Mouse (Mus musculus): ENCODE measurements around the gene Tm9sf3. TPM values are rescaled to one million over a fixed set of nuclear protein-coding genes. Genes with fewer than 3 reads are reported as not detected.
A peak's percentile ranks its signal among the peaks of the same experiment; 100 is the strongest.

Tm9sf3 gene
- total and polyA plus RNA-seq, 2 experiments from 2014 or later, result 63.2 to 128 TPM

DNA sequence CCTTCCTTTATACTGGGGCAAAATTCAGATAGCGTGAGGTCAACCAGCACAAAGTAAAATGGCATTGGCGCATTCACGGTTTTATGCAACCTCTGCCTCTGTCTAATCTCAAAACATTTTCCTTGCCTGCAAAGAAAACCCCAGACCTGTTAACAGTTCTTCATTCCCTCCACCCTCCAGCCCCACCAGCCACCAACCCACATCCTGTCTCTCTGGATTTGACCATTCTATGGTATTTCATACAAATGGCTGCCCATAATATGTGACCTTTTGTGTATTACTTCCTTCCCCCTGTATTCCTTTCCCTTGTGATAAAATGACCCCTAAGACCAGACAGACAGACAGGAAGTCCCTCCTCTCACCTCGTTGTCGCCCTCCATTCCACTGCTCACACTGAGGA is 18.9 kb upstream of the Tm9sf3 start:
- H3K27me3 ChIP-seq (ENCODE audit: insufficient read depth, low read length), result no peaks in the 10 kb centered on the region
- no peaks in the 10 kb centered on the region for H3K9me3 ChIP-seq (ENCODE audit: low read length)
- no peak for ATAC-seq (ENCODE audit: low FRiP score)
- H3K9ac ChIP-seq (replicated peaks; ENCODE audit: low read length, poor library complexity, severe bottlenecking), result no peak overlapping the region
- no peaks in the 10 kb centered on the region for H3K36me3 ChIP-seq (ENCODE audit: insufficient read depth, low read length)
- DNase-seq (ENCODE audit: low spot score), result no peak
- H3K27ac ChIP-seq (ENCODE audit: low read depth, low read length), result no peak overlapping the region
- no peak for TF ChIP-seq CTCF (IDR thresholded peaks at IDR 0.05)
- no peak overlapping the region for H3K4me3 ChIP-seq (ENCODE audit: low read depth, low read length)
- H3K4me1 ChIP-seq (ENCODE audit: insufficient read depth, low read length), result no peaks in the 10 kb centered on the region
- WGBS, result 90% methylated on average over 5 of the region's 5 CpGs
- H3K4me2 ChIP-seq (ENCODE audit: low read depth, low read length, poor library complexity, severe bottlenecking), result peak overlapping the region; percentile 5; the same call in 1 of the 2 replicates

DNA sequence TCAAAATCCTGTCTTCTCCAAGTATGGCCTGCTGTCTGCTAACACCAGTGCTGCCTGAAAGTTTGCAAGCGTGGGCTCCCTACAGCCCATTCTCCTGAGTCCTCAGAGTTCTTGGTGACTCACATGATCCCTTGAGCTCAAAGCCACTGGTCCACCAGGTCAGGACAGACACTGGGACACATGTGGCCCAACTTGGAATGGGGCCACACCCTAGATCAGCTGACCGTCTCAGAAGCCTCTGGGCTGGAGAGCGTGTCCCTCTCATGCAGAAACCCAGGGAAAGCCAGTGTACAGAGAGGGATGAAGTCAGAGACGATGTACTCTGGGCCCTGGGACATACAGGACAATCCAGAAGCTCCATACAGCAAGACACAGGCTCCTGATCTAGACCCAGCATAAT is 18.4 kb upstream of the Tm9sf3 start:
- no peaks in the 10 kb centered on the region for H3K36me3 ChIP-seq (ENCODE audit: insufficient read depth, low read length)
- WGBS, result 86% methylated on average over 4 of the region's 4 CpGs
- no peak for DNase-seq (ENCODE audit: low spot score)

DNA sequence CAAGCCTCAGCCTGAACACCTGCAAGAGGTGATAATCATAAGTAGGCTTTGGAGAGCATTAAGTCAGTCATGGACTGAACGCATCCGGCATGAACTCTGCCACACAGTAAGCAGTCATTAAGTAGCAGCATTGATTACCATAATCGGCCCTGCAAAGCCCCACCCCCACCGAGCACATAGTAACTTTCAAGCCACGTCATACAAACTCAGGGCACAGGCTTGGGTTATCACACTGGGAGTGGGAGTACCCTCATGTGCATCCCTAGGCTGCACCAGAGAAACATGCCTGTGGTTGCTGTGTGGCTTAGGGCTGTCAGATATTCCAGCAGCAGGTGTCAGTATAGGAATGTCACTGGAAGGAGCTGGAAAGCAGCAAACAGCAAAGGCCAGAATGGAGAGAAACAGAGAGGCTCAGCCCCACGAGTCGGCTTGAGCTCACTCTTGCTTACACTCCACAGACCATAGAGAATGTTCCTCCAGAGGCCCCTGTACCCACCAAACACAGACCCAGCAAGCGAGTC is 16.0 kb upstream of the Tm9sf3 start:
- ATAC-seq (ENCODE audit: low FRiP score) (no peak), DNase-seq (ENCODE audit: low spot score) (no peak)
- WGBS, result 58% methylated on average over 8 of the region's 8 CpGs

More for the DNA sequence above, 18.4 kb upstream of the Tm9sf3 start:
- no peaks in the 10 kb centered on the region for H3K9me3 ChIP-seq (ENCODE audit: low read length)
- no peak overlapping the region for H3K27ac ChIP-seq (ENCODE audit: low read depth, low read length)
- ATAC-seq (ENCODE audit: low FRiP score), result no peak
- H3K4me2 ChIP-seq (ENCODE audit: low read depth, low read length, poor library complexity, severe bottlenecking), result no peak overlapping the region
- no peak overlapping the region for H3K9ac ChIP-seq (replicated peaks; ENCODE audit: low read length, poor library complexity, severe bottlenecking)
- no peaks in the 10 kb centered on the region for H3K27me3 ChIP-seq (ENCODE audit: insufficient read depth, low read length)
- no peak overlapping the region for H3K4me3 ChIP-seq (ENCODE audit: low read depth, low read length)
- H3K4me1 ChIP-seq (ENCODE audit: insufficient read depth, low read length), result no peaks in the 10 kb centered on the region
- no peak for TF ChIP-seq CTCF (IDR thresholded peaks at IDR 0.05)

DNA sequence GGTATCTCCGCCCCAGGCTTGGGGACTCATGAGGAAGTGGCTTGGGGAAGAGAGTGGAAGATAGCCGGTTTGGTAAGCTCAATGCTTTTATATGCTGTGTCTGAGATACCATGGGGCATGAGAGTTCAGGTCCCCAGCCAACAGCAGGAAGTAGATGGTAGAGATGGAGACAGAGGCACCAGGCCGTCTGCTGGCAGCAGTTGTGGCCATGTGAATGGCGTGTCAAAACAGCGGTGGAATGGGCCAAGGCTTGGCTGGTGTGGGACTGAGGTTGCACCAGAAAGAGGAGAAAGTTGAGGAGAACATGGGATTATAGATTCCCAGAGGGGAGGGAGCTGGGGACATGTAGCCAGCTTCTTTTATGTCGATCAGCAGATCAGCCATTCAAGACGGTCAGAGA is 14.8 kb upstream of the Tm9sf3 start:
- Histone ChIP-seq H3K9me3 (ENCODE audit: low read length) (no peaks in the 10 kb centered on the region), H3K4me1 (ENCODE audit: insufficient read depth, low read length) (no peaks in the 10 kb centered on the region), H3K27me3 (ENCODE audit: insufficient read depth, low read length) (no peaks in the 10 kb centered on the region), H3K4me2 (ENCODE audit: low read depth, low read length, poor library complexity, severe bottlenecking) (no peak overlapping the region), H3K27ac (ENCODE audit: low read depth, low read length) (no peak overlapping the region), H3K36me3 (ENCODE audit: insufficient read depth, low read length) (no peaks in the 10 kb centered on the region), H3K4me3 (ENCODE audit: low read depth, low read length) (no peak overlapping the region), H3K9ac (replicated peaks; ENCODE audit: low read length, poor library complexity, severe bottlenecking) (no peak overlapping the region)
- 85% methylated on average over 7 of the region's 7 CpGs for WGBS
- TF ChIP-seq CTCF (IDR thresholded peaks at IDR 0.05), result no peak
- ATAC-seq (ENCODE audit: low FRiP score) (no peak), DNase-seq (ENCODE audit: low spot score) (no peak)

More for the DNA sequence above, 16.0 kb upstream of the Tm9sf3 start:
- H3K9ac ChIP-seq (replicated peaks; ENCODE audit: low read length, poor library complexity, severe bottlenecking), result no peak overlapping the region
- H3K27me3 ChIP-seq (ENCODE audit: insufficient read depth, low read length), result no peaks in the 10 kb centered on the region
- no peaks in the 10 kb centered on the region for H3K36me3 ChIP-seq (ENCODE audit: insufficient read depth, low read length)
- H3K27ac ChIP-seq (ENCODE audit: low read depth, low read length), result no peak overlapping the region
- no peak overlapping the region for H3K4me3 ChIP-seq (ENCODE audit: low read depth, low read length)
- H3K4me2 ChIP-seq (ENCODE audit: low read depth, low read length, poor library complexity, severe bottlenecking), result no peak overlapping the region
- no peaks in the 10 kb centered on the region for H3K4me1 ChIP-seq (ENCODE audit: insufficient read depth, low read length)
- TF ChIP-seq CTCF (IDR thresholded peaks at IDR 0.05), result peak; percentile 51
- H3K9me3 ChIP-seq (ENCODE audit: low read length), result no peaks in the 10 kb centered on the region

DNA sequence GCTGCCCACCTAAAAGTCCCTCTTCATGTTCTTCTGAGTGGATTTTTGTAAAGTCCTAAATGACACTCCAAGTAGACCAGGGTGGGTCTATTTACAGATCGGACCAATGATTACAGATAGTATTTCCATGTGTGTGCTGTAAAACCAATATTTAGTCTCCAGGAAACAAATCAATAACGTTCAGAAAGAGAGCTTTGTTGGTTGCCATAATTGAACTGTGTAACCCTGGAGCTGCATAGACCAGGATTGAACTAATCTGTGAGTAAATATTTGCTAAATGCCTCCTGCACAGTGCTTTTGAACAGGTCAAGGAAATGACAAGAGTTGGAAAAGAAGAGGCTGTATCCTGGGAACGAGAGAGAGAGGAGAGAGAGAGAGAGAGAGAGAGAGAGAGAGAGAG is 11.8 kb upstream of the Tm9sf3 start:
- H3K27me3 ChIP-seq (ENCODE audit: insufficient read depth, low read length), result no peaks in the 10 kb centered on the region
- H3K9me3 ChIP-seq (ENCODE audit: low read length), result no peaks in the 10 kb centered on the region
- no peak overlapping the region for H3K27ac ChIP-seq (ENCODE audit: low read depth, low read length)
- 62% methylated on average over 3 of the region's 3 CpGs for whole genome bisulfite sequencing
- no peak overlapping the region for H3K9ac ChIP-seq (replicated peaks; ENCODE audit: low read length, poor library complexity, severe bottlenecking)
- H3K4me2 ChIP-seq (ENCODE audit: low read depth, low read length, poor library complexity, severe bottlenecking), result no peak overlapping the region
- no peaks in the 10 kb centered on the region for H3K36me3 ChIP-seq (ENCODE audit: insufficient read depth, low read length)
- no peak for TF ChIP-seq CTCF (IDR thresholded peaks at IDR 0.05)
- no peaks in the 10 kb centered on the region for H3K4me1 ChIP-seq (ENCODE audit: insufficient read depth, low read length)
- ATAC-seq (ENCODE audit: low FRiP score), result no peak
- no peak for DNase-seq (ENCODE audit: low spot score)
- no peak overlapping the region for H3K4me3 ChIP-seq (ENCODE audit: low read depth, low read length)

DNA sequence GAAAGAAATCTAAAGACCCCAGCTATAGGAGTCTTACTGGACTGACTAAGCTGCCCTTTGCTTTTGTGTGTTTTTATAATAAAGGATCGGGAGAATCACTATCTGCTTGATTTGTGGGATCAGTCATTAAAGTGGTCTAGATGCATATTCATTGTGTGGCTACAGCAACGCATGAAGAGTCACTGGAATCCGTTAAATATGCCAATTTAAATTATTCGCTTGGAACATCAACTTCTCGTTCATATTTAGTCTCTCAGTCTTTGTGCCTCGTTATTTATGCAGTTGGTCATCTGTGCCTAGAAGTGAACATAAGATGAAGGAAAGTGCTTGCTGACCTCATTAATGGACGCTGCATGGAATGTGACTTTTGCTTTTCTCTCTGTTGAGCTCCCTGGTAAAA is 7.1 kb upstream of the Tm9sf3 start:
- H3K27me3 ChIP-seq (ENCODE audit: insufficient read depth, low read length), result no peaks in the 10 kb centered on the region
- H3K27ac ChIP-seq (ENCODE audit: low read depth, low read length), result no peak overlapping the region
- no peak overlapping the region for H3K4me3 ChIP-seq (ENCODE audit: low read depth, low read length)
- no peak overlapping the region for H3K4me2 ChIP-seq (ENCODE audit: low read depth, low read length, poor library complexity, severe bottlenecking)
- no peaks in the 10 kb centered on the region for H3K9me3 ChIP-seq (ENCODE audit: low read length)
- TF ChIP-seq CTCF (IDR thresholded peaks at IDR 0.05), result no peak
- H3K4me1 ChIP-seq (ENCODE audit: insufficient read depth, low read length), result no peaks in the 10 kb centered on the region
- H3K36me3 ChIP-seq (ENCODE audit: insufficient read depth, low read length), result no peaks in the 10 kb centered on the region
- 53% methylated on average over 7 of the region's 7 CpGs for WGBS
- H3K9ac ChIP-seq (replicated peaks; ENCODE audit: low read length, poor library complexity, severe bottlenecking), result no peak overlapping the region
- no peak for DNase-seq (ENCODE audit: low spot score)
- no peak for ATAC-seq (ENCODE audit: low FRiP score)
